Mouse (Mus musculus) stomach, postnatal 0 days (tissue): ENCODE data around the gene Nfia. TPM values are rescaled to one million over a fixed set of nuclear protein-coding genes. Genes with fewer than 3 reads are reported as not detected.

Source experiments
- ATAC-seq: fragments of 200-750 bp; cut with Nextera tagmentation; 2 replicates; pipeline ENCODE4 v1.8.0; 2017; ENCODE audit not compliant: low FRiP score, low TSS enrichment
- DNase-seq: peaks from one replicate; pipeline ENCODE4 v3.0.0-alpha.2; 2016; ENCODE audit warnings: low spot score
- H3K27ac ChIP-seq: fragments of 300-500 bp; sonication (generic); replicated peaks from 2 replicates; pipeline ENCODE4 v1.5.1; 2014; ENCODE audit warnings: mild to moderate bottlenecking, control low read depth
- H3K27me3 ChIP-seq: fragments of 300-500 bp; sonication (generic); 2 replicates; pipeline ENCODE4 v1.6.1; 2014; ENCODE audit warnings: low read length; ENCODE audit not compliant: control insufficient read depth, insufficient read depth
- H3K36me3 ChIP-seq: fragments of 300-500 bp; sonication (generic); 2 replicates; pipeline ENCODE4 v1.6.1; 2014; ENCODE audit warnings: low read length, mixed read lengths; ENCODE audit not compliant: control insufficient read depth, insufficient read depth
- H3K4me1 ChIP-seq: fragments of 300-500 bp; sonication (generic); replicated peaks from 2 replicates; pipeline ENCODE4 v1.6.1; 2014; ENCODE audit warnings: antibody characterized with exemption; ENCODE audit not compliant: control insufficient read depth, insufficient read depth
- H3K4me2 ChIP-seq: fragments of 300-500 bp; sonication (generic); replicated peaks from 2 replicates; pipeline ENCODE4 v1.6.1; 2014; ENCODE audit warnings: low read depth, mild to moderate bottlenecking, control low read depth, moderate library complexity
- H3K4me3 ChIP-seq: fragments of 300-500 bp; sonication (generic); 2 replicates; pipeline ENCODE4 v1.5.1; 2014; ENCODE audit warnings: low read depth, low read length, control low read depth
- H3K9ac ChIP-seq: fragments of 300-500 bp; sonication (generic); 2 replicates; pipeline ENCODE4 v1.6.1; 2014; ENCODE audit warnings: mild to moderate bottlenecking, low read length, control low read depth, mixed read lengths
- H3K9me3 ChIP-seq: fragments of 300-500 bp; sonication (generic); 2 replicates; pipeline ENCODE4 v1.6.1; 2016; ENCODE audit warnings: low read length; ENCODE audit not compliant: control insufficient read depth
- CTCF ChIP-seq: IDR thresholded peaks from 2 replicates; pipeline ENCODE4 v1.5.1; 2016; ENCODE audit warnings: antibody characterized with exemption, low read depth, mild to moderate bottlenecking, moderate library complexity
- EP300 ChIP-seq: optimal IDR thresholded peaks from 2 replicates; pipeline ENCODE3; 2016; ENCODE audit warnings: antibody characterized with exemption
- WGBS: fragments of 180-500 bp; shearing (Covaris S2); extraction: QIAGEN DNeasy Blood & Tissue Kit; methylation state at CpG from one replicate; pipeline ENCODE4 v1.1.7; 2014; 5-methylcytosine and 5-hydroxymethylcytosine counted together
- polyA plus RNA-seq: library from polyadenylated mRNA; unstranded; fragments of >200 nt; fragmentation: Nextera tagmentation; extraction: Ambion mirVana; gene quantifications from 2 replicates; pipeline ENCODE4 v1.2.1, GENCODE M21; 2015

Nfia gene
- polyA plus RNA-seq, 1 experiment from 2014 or later, result 26.0 TPM

DNA sequence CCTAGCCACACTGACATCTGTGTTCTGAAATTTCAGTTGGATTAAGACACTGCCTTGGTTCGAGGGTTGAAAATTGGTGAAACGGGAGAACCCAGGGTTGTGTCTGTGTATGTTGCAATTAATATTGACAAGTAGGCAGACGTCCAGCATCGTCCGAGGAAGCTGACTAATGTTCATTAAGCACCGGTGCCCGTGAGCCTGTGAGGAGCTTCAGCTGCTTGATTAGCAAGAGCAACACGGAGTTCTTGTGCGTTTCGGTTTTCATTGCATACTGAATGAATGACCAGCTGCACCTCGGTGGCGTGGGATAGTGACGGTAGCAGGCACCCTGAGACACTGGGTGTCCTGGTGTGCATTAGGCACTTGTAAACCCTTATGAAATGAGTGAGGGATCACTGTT lies 64.3 kb downstream of the Nfia start:
- TF ChIP-seq CTCF (no peak), EP300 (no peak)
- no peaks in the 10 kb centered on the region for H3K9me3 ChIP-seq
- ATAC-seq, result no peak
- DNase-seq, result no peak
- 45% methylated on average over 13 of the region's 13 CpGs for WGBS
- H3K9ac ChIP-seq, result no peak overlapping the region
- no peaks in the 10 kb centered on the region for H3K36me3 ChIP-seq
- H3K27ac ChIP-seq, result no peak overlapping the region
- H3K4me3 ChIP-seq, result no peak overlapping the region
- H3K27me3 ChIP-seq, result no peaks in the 10 kb centered on the region
- no peak overlapping the region for H3K4me2 ChIP-seq
- H3K4me1 ChIP-seq, result peaks cover 10% of the 10 kb centered on the region

DNA sequence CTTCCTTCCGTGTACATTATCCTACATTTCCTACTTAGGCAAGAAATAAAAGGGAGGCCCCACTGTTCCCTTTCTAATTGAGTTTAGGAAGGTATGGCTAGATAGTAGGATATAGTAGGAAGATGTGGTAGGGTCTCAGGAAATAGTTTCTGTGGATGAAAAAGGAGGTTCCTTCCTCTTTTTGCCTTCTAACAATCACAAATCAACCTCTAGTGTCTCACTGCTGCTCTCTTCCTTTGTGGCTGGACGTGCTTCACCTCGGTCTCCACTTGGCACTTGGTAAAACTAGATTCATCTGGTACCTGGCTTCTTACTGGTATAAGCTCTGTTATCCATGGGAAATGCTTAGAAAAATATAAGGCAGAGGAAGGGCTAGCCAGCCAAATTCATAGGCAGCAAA lies 65.2 kb downstream of the Nfia start:
- DNase-seq (no peak), ATAC-seq (no peak)
- Histone ChIP-seq H3K27ac (no peak overlapping the region), H3K27me3 (no peaks in the 10 kb centered on the region), H3K4me1 (peaks cover 10% of the 10 kb centered on the region), H3K4me2 (no peak overlapping the region), H3K36me3 (no peaks in the 10 kb centered on the region), H3K9ac (no peak overlapping the region), H3K9me3 (no peaks in the 10 kb centered on the region), H3K4me3 (no peak overlapping the region)
- 81% methylated on average over 3 of the region's 3 CpGs for WGBS
- TF ChIP-seq CTCF (no peak), EP300 (no peak)

DNA sequence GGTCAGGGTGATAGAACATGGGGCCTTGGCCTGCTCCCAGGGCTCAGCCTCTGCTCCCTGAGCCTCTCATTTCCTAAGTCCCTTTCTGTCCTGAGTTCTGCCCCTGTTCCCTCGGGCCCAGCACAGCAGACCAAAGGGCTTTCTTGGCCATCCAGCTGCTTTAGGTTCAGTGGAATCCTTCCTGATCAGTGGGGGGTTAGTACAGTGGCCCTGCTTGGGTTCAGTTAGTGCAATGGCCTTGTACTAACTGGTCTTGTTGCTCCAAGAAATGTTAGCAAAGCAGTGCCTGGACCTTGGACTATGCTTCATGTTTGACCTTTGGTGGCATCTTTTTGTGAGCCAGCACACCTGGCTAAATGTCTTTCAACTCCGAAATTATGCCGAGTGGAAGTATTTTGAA lies 66.1 kb downstream of the Nfia start:
- ATAC-seq, result no peak
- no peak overlapping the region for H3K4me2 ChIP-seq
- WGBS, result 24% methylated on average over 3 of the region's 3 CpGs
- no peaks in the 10 kb centered on the region for H3K36me3 ChIP-seq
- H3K4me3 ChIP-seq, result no peak overlapping the region
- H3K9ac ChIP-seq, result no peak overlapping the region
- peaks cover 10% of the 10 kb centered on the region for H3K4me1 ChIP-seq
- H3K9me3 ChIP-seq, result no peaks in the 10 kb centered on the region
- TF ChIP-seq EP300 (no peak), CTCF (no peak)
- no peak overlapping the region for H3K27ac ChIP-seq
- DNase-seq, result no peak
- no peaks in the 10 kb centered on the region for H3K27me3 ChIP-seq

DNA sequence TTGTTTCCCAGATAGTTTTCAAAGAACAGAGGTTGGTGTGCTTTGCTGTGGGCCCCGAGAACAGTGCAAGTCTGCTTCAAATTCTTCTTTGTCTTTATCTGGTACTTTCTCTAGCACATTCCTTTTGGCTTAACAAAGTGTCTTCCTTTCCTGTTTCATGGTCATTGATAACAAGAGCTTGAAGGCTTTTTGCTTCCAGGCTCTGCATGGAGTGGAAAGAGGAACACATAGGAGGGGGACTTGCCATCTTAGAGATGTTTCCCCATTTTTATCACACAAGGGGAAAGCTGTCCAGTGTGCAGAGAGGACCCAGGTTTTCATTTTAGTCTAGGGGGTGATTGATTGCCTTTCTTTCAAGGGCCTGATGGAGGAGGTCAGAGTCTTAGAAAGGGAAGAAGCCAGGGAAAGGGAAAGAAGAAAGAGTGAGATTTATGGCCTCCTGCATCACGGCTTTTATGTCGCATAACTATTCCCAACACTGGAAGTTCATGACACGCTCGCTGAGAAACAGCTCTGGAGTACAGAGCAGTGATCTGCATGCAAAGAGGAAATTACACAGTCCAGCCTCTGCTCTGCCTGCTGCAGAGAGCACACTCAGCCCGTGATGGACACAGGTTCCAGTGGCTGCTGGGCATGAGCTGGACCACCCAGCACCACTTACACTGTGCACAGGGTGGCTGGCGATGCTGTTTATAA lies 67.0 kb downstream of the Nfia start:
- 36% methylated on average over 7 of the region's 7 CpGs for WGBS
- Histone ChIP-seq H3K36me3 (no peaks in the 10 kb centered on the region), H3K4me1 (peaks cover 10% of the 10 kb centered on the region), H3K4me3 (no peak overlapping the region), H3K9me3 (no peaks in the 10 kb centered on the region), H3K27ac (no peak overlapping the region; the same call in 1 of the 2 replicates), H3K27me3 (no peaks in the 10 kb centered on the region), H3K4me2 (no peak overlapping the region), H3K9ac (no peak overlapping the region)
- no peak for DNase-seq
- no peak for TF ChIP-seq CTCF
- TF ChIP-seq EP300, result no peak
- ATAC-seq, result no peak

DNA sequence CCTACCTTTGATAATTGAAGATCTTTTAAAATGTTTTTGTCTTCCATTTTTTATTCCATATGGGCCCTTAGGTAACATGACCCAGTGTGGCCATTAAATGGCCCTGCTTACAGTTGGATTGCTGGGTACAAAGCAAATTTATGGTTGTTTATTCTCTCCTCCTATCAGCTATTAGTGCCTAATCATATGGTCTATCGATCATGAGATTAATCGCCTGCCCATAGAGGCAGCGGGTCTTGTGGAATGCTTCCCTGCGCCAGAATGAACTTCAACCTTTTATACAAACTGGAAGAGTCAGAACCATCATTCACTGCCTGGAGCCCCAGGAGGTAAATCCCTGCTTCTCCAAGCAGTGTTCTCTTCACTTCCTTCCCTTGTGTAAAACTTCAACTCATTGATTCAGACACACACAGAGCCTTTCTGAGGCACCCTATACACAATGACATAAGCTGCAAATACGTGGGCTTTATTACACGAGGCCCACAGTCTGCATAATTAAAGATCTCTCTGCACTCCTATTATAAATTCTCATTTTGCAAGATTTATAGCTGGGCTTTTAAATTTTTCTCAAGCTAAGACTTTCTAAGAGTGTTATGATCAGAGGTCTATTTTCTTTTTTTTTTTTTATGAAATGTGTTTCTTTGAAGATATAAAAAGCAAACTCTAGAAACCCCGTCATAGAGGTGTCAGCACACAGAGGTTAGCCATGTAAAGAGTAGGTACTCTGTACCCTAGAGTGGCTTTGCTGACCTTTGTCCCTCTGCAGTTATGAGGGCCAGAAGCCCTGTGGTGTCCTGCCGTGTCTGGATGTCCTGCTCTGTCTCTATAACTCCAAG lies 67.9 kb downstream of the Nfia start:
- Histone ChIP-seq H3K4me1 (peaks cover 10% of the 10 kb centered on the region), H3K27me3 (no peaks in the 10 kb centered on the region), H3K9ac (no peak overlapping the region), H3K27ac (no peak overlapping the region), H3K4me3 (no peak overlapping the region), H3K4me2 (no peak overlapping the region), H3K9me3 (no peaks in the 10 kb centered on the region), H3K36me3 (no peaks in the 10 kb centered on the region)
- WGBS, result 46% methylated on average over 8 of the region's 8 CpGs
- TF ChIP-seq EP300 (no peak), CTCF (no peak)
- ATAC-seq (no peak), DNase-seq (no peak)

DNA sequence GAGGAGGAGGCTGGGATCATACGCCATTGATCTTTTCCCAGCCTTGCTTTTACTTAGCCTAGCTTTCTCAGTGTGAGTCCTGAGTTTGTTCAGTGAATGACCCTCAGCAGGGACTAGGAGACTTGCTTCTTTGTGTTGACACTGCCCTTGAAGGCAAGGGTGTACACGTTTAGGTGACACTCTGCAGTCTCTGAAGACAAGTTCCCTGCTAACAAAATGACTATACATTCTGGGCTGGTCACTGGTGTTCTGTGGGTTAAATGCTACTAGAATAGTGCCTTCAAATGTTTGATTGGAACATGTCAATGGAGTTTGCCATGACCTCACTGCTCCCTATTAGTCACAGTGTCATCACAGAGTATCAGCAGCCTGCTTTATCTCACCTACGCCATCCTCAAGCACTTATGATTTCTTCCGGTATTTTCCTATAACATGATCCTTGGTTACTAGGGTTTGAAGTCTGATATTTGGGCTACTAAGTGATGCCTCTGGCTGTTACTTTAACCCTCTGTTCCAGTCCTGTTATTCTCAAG lies 68.6 kb downstream of the Nfia start:
- Histone ChIP-seq H3K9me3 (no peaks in the 10 kb centered on the region), H3K9ac (no peak overlapping the region), H3K4me1 (peaks cover 10% of the 10 kb centered on the region), H3K27ac (no peak overlapping the region), H3K4me3 (no peak overlapping the region), H3K27me3 (no peaks in the 10 kb centered on the region), H3K36me3 (no peaks in the 10 kb centered on the region), H3K4me2 (no peak overlapping the region)
- no peak for DNase-seq
- ATAC-seq, result no peak
- TF ChIP-seq EP300 (no peak), CTCF (no peak)
- WGBS, result 62% methylated on average over 4 of the region's 4 CpGs
